Mouse (Mus musculus): ENCODE measurements around the gene Psat1. TPM values are rescaled to one million over a fixed set of nuclear protein-coding genes. Genes with fewer than 3 reads are reported as not detected.
A peak's percentile ranks its signal among the peaks of the same experiment; 100 is the strongest.

The Psat1 gene
- polyA plus RNA-seq, 1 experiment, result 8.7 TPM

DNA sequence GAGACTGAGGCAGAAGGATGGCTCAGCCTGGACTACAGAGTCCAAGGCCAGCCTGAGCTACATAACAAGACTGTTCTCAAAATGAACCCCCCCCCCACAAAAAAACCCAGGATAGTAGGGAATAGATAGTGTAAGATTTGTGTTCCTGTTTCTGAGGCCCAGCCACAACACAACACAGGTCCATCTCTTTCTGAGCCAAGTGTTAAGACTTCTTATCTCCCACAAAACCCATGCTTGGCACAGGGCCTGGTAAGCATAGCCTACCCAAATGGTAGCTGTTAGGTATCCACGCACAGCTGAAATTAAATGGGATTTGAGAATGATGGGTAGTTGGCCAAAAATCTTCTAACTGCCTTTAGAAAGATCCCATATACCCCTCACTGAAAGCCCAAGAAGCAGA, 36.6 kb downstream of the Psat1 start:
- 86% methylated on average over 1 of the region's 1 CpGs for WGBS
- no peak overlapping the region for H3K4me3 ChIP-seq (replicated peaks; ENCODE audit: extremely low read depth, low read depth, low read length)
- TF ChIP-seq POLR2A (IDR thresholded peaks at IDR 0.05; ENCODE audit: borderline replicate concordance, extremely low read depth, low read depth, low read length) (no peak), CTCF (IDR thresholded peaks at IDR 0.05; ENCODE audit: insufficient read depth, low read length) (no peak)
- H3K4me1 ChIP-seq (ENCODE audit: control insufficient read depth, insufficient read depth, low read length), result no peaks in the 10 kb centered on the region
- DNase-seq, result no peak

DNA sequence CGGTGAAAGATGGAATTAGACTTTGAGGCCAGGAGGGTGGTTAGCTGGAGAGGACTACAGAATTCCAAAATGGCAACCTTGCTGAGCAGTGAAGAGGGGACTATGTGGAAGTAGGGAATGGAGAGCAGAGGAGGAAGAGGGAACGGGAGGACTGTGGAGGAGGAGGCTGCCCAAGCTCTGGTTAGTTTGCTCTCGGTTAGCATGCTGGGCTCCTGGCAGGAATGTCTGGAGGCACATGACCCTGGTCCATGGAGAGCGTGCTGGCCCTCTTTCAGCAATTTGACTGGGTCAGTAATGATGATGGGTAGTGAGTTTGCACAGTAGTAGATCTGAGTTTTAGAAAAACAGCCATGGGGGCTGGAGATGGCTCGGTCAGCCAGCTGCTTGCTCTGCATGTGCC, 39.1 kb downstream of the Psat1 start:
- 89% methylated on average over 5 of the region's 5 CpGs for WGBS

DNA sequence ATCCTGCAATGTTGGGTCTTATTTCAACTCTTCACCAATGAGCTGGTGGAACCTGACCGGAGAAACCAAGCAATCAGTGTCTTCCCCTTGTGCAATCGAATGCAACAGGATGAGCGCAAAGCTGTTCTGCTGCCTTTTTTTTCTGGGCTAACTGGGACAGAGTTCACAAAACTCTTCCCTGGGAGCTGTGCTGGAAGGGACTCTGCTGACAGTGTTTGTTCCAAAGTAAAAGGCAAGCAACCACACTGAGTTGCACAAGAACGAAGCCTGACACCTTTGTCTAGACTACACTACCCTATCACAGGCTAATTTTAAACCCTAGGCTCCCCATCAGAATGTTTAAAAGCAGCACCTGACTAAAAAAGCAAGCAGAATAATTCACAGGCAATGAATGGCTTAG, 42.4 kb downstream of the Psat1 start:
- 65% methylated on average over 4 of the region's 4 CpGs for WGBS
- no peak for DNase-seq
- TF ChIP-seq CTCF (IDR thresholded peaks at IDR 0.05; ENCODE audit: insufficient read depth, low read length), result no peak
- TF ChIP-seq POLR2A (IDR thresholded peaks at IDR 0.05; ENCODE audit: borderline replicate concordance, extremely low read depth, low read depth, low read length), result no peak

More for the DNA sequence above, 39.1 kb downstream of the Psat1 start:
- TF ChIP-seq CTCF (IDR thresholded peaks at IDR 0.05; ENCODE audit: insufficient read depth, low read length) (no peak), POLR2A (IDR thresholded peaks at IDR 0.05; ENCODE audit: borderline replicate concordance, extremely low read depth, low read depth, low read length) (no peak)
- H3K4me1 ChIP-seq (ENCODE audit: control insufficient read depth, insufficient read depth, low read length), result no peaks in the 10 kb centered on the region
- no peak for DNase-seq
- H3K4me3 ChIP-seq (replicated peaks; ENCODE audit: extremely low read depth, low read depth, low read length), result no peak overlapping the region

DNA sequence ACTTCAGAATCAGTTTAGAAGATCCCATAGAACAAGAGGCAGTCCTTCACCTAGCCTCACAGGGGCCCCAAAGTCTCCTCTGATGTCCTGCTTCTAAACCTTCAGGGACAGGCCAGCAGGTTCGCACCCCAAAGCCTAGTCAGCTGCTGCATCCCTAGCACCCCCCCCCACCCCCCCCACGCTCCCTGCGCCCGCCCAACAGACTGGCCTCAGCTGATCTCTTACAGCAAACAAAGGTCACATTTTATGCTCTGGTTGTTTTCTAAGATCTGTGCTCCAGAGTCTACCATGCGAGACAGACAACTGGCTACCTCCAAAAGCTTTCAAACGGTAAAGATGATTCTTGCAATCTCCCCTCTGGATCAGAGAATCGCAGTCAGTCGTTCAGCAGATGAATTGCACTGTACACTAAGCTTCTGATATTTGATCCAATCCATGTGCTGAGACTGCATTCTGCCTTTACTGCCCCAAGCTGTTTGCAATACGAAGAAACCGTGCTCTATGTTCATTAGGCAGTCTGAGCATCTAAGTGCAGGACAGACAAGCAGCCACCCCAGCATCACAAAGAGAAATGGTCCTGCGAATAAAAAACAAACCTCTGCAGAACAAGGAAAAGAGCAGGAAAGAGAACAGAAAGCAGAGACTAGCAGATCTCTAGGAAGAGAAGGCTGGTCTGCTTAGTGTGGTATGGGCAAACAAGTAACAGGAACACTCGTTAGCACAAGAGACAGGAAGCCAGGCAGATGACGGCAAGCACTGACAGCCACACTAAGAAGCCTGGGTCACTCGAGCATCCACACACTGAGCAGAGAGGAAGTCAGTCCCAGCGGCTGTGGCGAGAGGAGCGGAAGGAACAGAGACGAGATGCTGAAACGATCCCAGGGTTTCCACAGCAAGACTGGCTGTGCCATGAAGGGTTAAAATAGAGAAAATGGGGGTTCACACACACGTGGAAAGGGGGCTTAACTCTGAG, 43.3 kb downstream of the Psat1 start:
- TF ChIP-seq CTCF (IDR thresholded peaks at IDR 0.05; ENCODE audit: insufficient read depth, low read length), result no peak
- TF ChIP-seq POLR2A (IDR thresholded peaks at IDR 0.05; ENCODE audit: borderline replicate concordance, extremely low read depth, low read depth, low read length), result no peak
- no peak for DNase-seq
- Histone ChIP-seq H3K4me1 (ENCODE audit: control insufficient read depth, insufficient read depth, low read length) (no peaks in the 10 kb centered on the region), H3K4me3 (replicated peaks; ENCODE audit: extremely low read depth, low read depth, low read length) (no peak overlapping the region)
- whole genome bisulfite sequencing, result 57% methylated on average over 20 of the region's 20 CpGs

More for the DNA sequence above, 42.4 kb downstream of the Psat1 start:
- H3K4me1 ChIP-seq (ENCODE audit: control insufficient read depth, insufficient read depth, low read length), result no peaks in the 10 kb centered on the region
- no peak overlapping the region for H3K4me3 ChIP-seq (replicated peaks; ENCODE audit: extremely low read depth, low read depth, low read length)

DNA sequence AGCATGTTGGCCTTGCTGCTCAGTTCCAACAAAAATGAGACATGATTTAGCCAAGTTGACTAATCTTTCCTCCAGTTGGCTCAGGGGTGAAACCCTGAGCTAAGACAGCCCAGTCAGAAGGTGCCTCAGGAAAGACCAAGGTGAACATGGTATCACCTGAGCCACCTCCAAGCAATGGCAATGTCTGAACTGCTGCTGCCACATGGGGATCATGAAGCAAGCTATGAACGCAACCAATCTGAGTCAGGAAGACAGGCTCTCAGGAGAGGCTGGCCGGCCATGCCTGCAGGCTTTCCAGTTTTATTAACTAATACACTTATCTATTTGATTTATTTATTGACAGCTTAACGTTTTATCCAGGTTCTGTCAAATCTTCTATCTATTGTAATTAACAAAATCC, 51.5 kb downstream of the Psat1 start:
- WGBS, result 85% methylated on average over 3 of the region's 3 CpGs
- DNase-seq, result no peak
- TF ChIP-seq POLR2A (IDR thresholded peaks at IDR 0.05; ENCODE audit: borderline replicate concordance, extremely low read depth, low read depth, low read length), result no peak
- H3K4me1 ChIP-seq (ENCODE audit: control insufficient read depth, insufficient read depth, low read length), result no peaks in the 10 kb centered on the region
- no peak overlapping the region for H3K4me3 ChIP-seq (replicated peaks; ENCODE audit: extremely low read depth, low read depth, low read length)

DNA sequence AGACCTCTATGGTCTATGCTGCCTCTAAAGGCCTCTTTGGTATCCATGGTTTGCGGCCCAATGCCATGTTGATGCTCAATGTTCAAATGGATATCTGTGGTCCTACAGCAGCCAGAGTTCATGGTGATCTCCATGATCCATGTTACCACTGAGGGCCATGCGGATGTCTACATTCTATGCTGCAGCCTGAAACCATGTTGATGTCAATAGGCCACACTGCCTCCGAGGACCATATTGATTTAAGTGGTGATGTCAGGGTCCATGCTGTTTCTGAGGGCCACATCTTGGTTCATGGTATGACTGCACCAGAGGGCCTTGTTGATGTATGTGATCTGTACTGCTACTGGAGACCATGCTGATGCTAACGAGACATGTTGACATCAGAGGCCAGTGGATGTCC, 55.0 kb downstream of the Psat1 start:
- no peak for TF ChIP-seq CTCF (IDR thresholded peaks at IDR 0.05; ENCODE audit: insufficient read depth, low read length)
- TF ChIP-seq POLR2A (IDR thresholded peaks at IDR 0.05; ENCODE audit: borderline replicate concordance, extremely low read depth, low read depth, low read length), result no peak
- WGBS, result 93% methylated on average over 4 of the region's 4 CpGs
- DNase-seq, result no peak
- Histone ChIP-seq H3K4me3 (replicated peaks; ENCODE audit: extremely low read depth, low read depth, low read length) (no peak overlapping the region), H3K4me1 (ENCODE audit: control insufficient read depth, insufficient read depth, low read length) (no peaks in the 10 kb centered on the region)

DNA sequence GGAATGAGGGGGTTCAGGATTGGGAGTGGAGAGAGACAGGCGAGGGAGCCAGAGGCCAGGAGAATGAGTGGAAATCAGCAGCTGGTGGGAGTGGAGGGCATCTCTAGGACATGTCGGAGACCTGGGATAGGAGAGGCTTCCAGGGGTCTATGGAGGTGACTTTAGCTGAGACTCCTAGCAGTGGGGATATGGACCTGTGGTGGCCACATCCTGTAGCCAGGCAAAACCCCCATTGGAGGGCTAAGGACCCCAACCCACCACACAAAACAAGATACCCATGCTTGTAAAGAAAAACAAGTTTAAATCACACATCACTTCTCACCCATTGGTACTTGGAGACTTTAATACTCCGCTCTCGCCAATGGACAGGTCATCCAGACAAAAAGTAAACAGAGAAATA, 58.7 kb downstream of the Psat1 start:
- TF ChIP-seq CTCF (IDR thresholded peaks at IDR 0.05; ENCODE audit: insufficient read depth, low read length), result no peak
- TF ChIP-seq POLR2A (IDR thresholded peaks at IDR 0.05; ENCODE audit: borderline replicate concordance, extremely low read depth, low read depth, low read length), result no peak
- Histone ChIP-seq H3K4me3 (replicated peaks; ENCODE audit: extremely low read depth, low read depth, low read length) (no peak overlapping the region), H3K4me1 (ENCODE audit: control insufficient read depth, insufficient read depth, low read length) (no peaks in the 10 kb centered on the region)
- DNase-seq, result no peak
- WGBS, result 93% methylated on average over 4 of the region's 4 CpGs

DNA sequence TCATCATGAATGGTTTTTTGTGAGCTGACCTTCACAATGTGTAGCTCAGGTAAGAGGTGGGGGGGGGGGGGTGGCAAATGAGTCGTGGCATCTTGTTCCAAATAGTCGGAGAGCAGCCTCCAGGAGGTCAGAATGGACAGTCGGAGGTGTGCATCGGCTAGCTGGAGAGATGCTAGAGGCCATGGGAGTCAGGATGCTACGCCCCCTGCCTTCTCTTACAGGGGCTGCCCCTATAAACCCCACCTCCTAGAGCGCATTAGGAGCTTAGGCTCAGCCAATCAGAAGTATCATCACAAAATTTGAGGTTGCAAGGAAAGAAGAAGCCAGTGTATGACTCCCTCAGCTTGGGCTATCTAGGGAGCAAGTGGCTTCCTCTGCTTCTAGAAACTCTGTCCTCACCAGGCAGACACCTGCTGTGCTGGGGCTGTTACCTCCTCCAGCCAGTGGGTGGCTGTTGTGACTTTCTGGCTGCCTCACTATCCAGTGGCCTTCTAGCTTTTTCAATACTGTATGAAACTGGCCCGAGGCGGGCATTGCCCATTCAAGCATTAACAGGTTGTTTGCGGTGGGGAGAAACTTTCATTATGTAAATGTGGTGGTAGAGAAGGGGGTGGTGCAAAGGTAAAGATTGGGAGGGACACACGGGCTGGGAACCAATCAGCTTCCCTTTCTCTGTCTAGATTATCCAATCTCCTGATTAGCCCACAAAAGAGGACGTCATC, 64.3 kb downstream of the Psat1 start:
- Histone ChIP-seq H3K4me1 (ENCODE audit: control insufficient read depth, insufficient read depth, low read length) (no peaks in the 10 kb centered on the region), H3K4me3 (replicated peaks; ENCODE audit: extremely low read depth, low read depth, low read length) (no peak overlapping the region)
- DNase-seq, result no peak
- TF ChIP-seq CTCF (IDR thresholded peaks at IDR 0.05; ENCODE audit: insufficient read depth, low read length), result peak; percentile 28; the same call in 1 of the 2 replicates
- no peak for TF ChIP-seq POLR2A (IDR thresholded peaks at IDR 0.05; ENCODE audit: borderline replicate concordance, extremely low read depth, low read depth, low read length)
- WGBS, result 66% methylated on average over 11 of the region's 11 CpGs

DNA sequence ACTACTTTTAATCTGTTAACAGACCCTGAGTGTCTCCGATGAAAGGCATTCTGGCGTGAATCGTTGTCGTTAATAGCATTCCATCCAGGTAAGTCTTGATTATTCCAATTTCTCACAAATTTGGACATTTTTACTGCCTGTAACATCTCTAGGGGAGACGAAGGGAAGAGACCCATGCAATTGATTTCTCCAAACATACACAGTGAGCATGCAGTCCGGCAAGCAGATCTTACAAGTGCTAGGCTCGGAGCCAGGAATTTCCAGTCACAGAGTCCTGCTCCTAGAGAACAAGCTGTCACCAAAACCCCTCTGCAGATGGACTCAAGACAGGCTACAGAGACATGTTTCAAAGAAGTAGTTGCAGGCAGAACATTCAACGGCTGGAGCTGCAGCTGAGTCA, 66.4 kb downstream of the Psat1 start:
- TF ChIP-seq CTCF (IDR thresholded peaks at IDR 0.05; ENCODE audit: insufficient read depth, low read length) (no peak), POLR2A (IDR thresholded peaks at IDR 0.05; ENCODE audit: borderline replicate concordance, extremely low read depth, low read depth, low read length) (no peak)
- 80% methylated on average over 8 of the region's 8 CpGs for WGBS
- Histone ChIP-seq H3K4me3 (replicated peaks; ENCODE audit: extremely low read depth, low read depth, low read length) (no peak overlapping the region), H3K4me1 (ENCODE audit: control insufficient read depth, insufficient read depth, low read length) (no peaks in the 10 kb centered on the region)
- no peak for DNase-seq
